Mouse (Mus musculus): ENCODE measurements around the gene Vamp2. TPM values are rescaled to one million over a fixed set of nuclear protein-coding genes. Genes with fewer than 3 reads are reported as not detected.

Vamp2 gene
- polyA plus RNA-seq, 1 experiment from 2014 or later: 50.3 TPM

DNA sequence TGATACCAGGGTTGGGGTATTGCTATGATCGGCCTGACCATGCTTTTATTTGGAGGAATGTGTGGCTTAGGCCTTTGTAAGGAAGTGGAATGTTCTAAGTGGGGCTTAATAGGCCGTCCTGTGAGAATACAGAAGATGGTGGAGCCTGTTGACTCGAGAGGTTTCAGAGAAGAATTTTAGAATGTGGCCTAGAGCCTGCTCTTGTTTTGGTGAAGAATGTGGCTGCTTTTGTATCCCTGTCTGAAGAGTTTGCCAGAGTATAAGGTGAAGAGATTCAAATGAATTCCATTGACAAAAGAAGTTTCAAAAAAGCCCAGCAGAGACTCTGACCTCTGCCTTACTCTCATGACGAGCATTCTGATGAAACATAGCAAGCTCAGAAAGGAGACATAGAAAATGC lies 36.5 kb upstream of the Vamp2 start:
- Histone ChIP-seq H3K36me3 (ENCODE audit: control insufficient read depth, insufficient read depth) (peaks cover 3% of the 10 kb centered on the region; the same call in 1 of the 2 replicates), H3K9ac (ENCODE audit: low read depth, low read length) (no peak overlapping the region), H3K4me3 (ENCODE audit: low read depth, low read length) (no peak overlapping the region), H3K9me3 (ENCODE audit: control insufficient read depth) (no peaks in the 10 kb centered on the region), H3K4me2 (replicated peaks; ENCODE audit: low read depth) (no peak overlapping the region), H3K27ac (ENCODE audit: low read depth, low read length) (no peak overlapping the region), H3K27me3 (replicated peaks; ENCODE audit: control insufficient read depth, insufficient read depth, low read length) (no peaks in the 10 kb centered on the region), H3K4me1 (replicated peaks; ENCODE audit: control insufficient read depth, insufficient read depth, low read length) (no peaks in the 10 kb centered on the region)
- TF ChIP-seq CTCF (IDR thresholded peaks at IDR 0.05; ENCODE audit: low read depth): no peak
- 89% methylated on average over 4 of the region's 4 CpGs for WGBS
- ATAC-seq: no peak

DNA sequence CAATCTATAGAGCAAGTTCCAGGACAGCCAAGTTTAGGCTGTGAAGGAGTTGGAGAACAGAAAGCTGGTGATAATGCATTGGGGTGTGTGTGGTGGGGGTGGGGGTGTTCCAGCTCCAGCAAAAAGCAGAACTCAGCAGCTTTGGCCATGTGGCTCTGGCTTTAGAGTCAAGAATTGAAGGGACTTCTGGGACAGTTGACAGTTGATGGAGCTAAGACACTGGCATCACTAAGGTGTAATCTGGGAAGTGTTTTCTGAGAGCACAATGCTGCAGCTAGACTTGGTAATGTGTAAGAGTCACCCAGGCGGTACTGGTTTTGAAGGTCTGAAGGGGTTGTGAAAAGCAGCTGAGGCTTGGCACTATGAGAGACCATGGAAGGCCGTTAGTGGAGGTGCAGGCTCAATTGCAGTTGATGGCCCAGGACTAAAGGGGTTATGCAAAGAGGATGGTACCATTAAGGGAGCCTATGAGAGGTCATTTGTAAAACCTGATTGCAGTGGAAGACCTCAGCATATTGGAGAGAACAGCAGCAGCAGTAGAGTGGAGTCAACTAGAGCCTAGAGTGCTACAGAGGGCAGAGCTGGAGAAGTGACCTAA lies 35.4 kb upstream of the Vamp2 start:
- Histone ChIP-seq H3K36me3 (ENCODE audit: control insufficient read depth, insufficient read depth) (peaks cover 3% of the 10 kb centered on the region; the same call in 1 of the 2 replicates), H3K27ac (ENCODE audit: low read depth, low read length) (no peak overlapping the region), H3K4me2 (replicated peaks; ENCODE audit: low read depth) (no peak overlapping the region), H3K27me3 (replicated peaks; ENCODE audit: control insufficient read depth, insufficient read depth, low read length) (no peaks in the 10 kb centered on the region), H3K9me3 (ENCODE audit: control insufficient read depth) (no peaks in the 10 kb centered on the region), H3K4me3 (ENCODE audit: low read depth, low read length) (no peak overlapping the region), H3K4me1 (replicated peaks; ENCODE audit: control insufficient read depth, insufficient read depth, low read length) (no peaks in the 10 kb centered on the region), H3K9ac (ENCODE audit: low read depth, low read length) (no peak overlapping the region)
- TF ChIP-seq CTCF (IDR thresholded peaks at IDR 0.05; ENCODE audit: low read depth): no peak
- ATAC-seq: no peak
- WGBS: 88% methylated on average over 2 of the region's 2 CpGs

- H3K36me3 ChIP-seq (ENCODE audit: control insufficient read depth, insufficient read depth): peaks cover 3% of the 10 kb centered on the region; the same call in 1 of the 2 replicates
- H3K9ac ChIP-seq (ENCODE audit: low read depth, low read length): no peak overlapping the region
- no peaks in the 10 kb centered on the region for H3K27me3 ChIP-seq (replicated peaks; ENCODE audit: control insufficient read depth, insufficient read depth, low read length)
- no peak overlapping the region for H3K4me3 ChIP-seq (ENCODE audit: low read depth, low read length)
- H3K9me3 ChIP-seq (ENCODE audit: control insufficient read depth): no peaks in the 10 kb centered on the region
- no peak for TF ChIP-seq CTCF (IDR thresholded peaks at IDR 0.05; ENCODE audit: low read depth)
- ATAC-seq: no peak
- H3K4me2 ChIP-seq (replicated peaks; ENCODE audit: low read depth): no peak overlapping the region
- no peaks in the 10 kb centered on the region for H3K4me1 ChIP-seq (replicated peaks; ENCODE audit: control insufficient read depth, insufficient read depth, low read length)
- WGBS: 49% methylated on average over 3 of the region's 3 CpGs
- H3K27ac ChIP-seq (ENCODE audit: low read depth, low read length): no peak overlapping the region
These were observed 34.4 kb upstream of the Vamp2 start for GRCm38 (mm10) chr11:69053848-69054247.

- Histone ChIP-seq H3K4me1 (replicated peaks; ENCODE audit: control insufficient read depth, insufficient read depth, low read length) (0 out of 2 replicates have a peak, but pooled peaks cover 7% of the 10 kb centered on the region), H3K4me2 (replicated peaks; ENCODE audit: low read depth) (peak overlapping the region; percentile 95), H3K4me3 (ENCODE audit: low read depth, low read length) (peak overlapping the region; percentile 80), H3K9ac (ENCODE audit: low read depth, low read length) (peak overlapping the region; percentile 83), H3K9me3 (ENCODE audit: control insufficient read depth) (no peaks in the 10 kb centered on the region), H3K27me3 (replicated peaks; ENCODE audit: control insufficient read depth, insufficient read depth, low read length) (no peaks in the 10 kb centered on the region), H3K27ac (ENCODE audit: low read depth, low read length) (peak overlapping the region; percentile 86), H3K36me3 (ENCODE audit: control insufficient read depth, insufficient read depth) (no peaks in the 10 kb centered on the region)
- TF ChIP-seq CTCF (IDR thresholded peaks at IDR 0.05; ENCODE audit: low read depth): no peak
- 61% methylated on average over 2 of the region's 2 CpGs for WGBS
- ATAC-seq: no peak
These were observed 30.0 kb upstream of the Vamp2 start for GRCm38 (mm10) chr11:69058265-69058664.

GRCm38 (mm10) chr11:69058729-69059356 lies 29.4 kb upstream of the Vamp2 start:
- under 1% methylated on average over 19 of the region's 19 CpGs for WGBS
- no peaks in the 10 kb centered on the region for H3K36me3 ChIP-seq (ENCODE audit: control insufficient read depth, insufficient read depth)
- peak overlapping the region; percentile 80 for H3K4me3 ChIP-seq (ENCODE audit: low read depth, low read length)
- peak overlapping the region; percentile 86 for H3K27ac ChIP-seq (ENCODE audit: low read depth, low read length)
- H3K27me3 ChIP-seq (replicated peaks; ENCODE audit: control insufficient read depth, insufficient read depth, low read length): no peaks in the 10 kb centered on the region
- ATAC-seq: peak; percentile 48
- H3K9me3 ChIP-seq (ENCODE audit: control insufficient read depth): no peaks in the 10 kb centered on the region
- H3K4me2 ChIP-seq (replicated peaks; ENCODE audit: low read depth): peak overlapping the region; percentile 95
- no peak for TF ChIP-seq CTCF (IDR thresholded peaks at IDR 0.05; ENCODE audit: low read depth)
- H3K4me1 ChIP-seq (replicated peaks; ENCODE audit: control insufficient read depth, insufficient read depth, low read length): 0 out of 2 replicates have a peak, but pooled peaks cover 7% of the 10 kb centered on the region
- peak overlapping the region; percentile 83 for H3K9ac ChIP-seq (ENCODE audit: low read depth, low read length)

DNA sequence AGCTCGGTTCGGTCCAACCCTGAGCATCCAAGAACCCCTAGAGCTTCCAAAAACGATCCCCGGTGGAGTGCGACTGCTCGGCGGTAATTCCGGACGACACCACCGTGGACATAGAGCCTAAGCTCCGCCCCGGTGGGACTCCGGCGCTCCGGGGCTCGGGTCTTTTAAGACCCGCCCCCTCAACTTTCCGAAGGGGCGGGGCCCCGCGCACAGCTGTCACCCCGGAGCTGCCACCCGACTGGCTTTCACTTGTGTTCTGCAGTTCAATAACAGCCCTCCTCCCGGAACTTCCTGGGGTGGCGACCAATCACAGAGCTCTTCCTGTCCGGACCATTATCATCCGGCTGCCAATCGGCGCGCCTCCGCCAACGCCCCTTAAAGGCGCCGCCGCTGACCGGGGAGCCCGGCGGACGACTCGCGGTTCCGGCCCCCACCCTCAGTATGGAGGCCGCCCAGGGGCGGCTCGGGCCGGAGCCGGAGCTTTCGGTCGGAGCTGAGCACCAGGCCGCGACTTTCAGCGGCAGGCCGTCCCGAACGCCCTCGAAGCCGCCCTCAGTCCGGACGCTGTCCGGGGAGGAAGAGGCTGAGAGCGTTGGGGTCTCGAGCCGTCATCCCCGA lies 28.8 kb upstream of the Vamp2 start, which contains the start of gene Borcs6:
Gene Borcs6 (plus strand): TSS at position 361 of the 618 bp plus-strand sequence.
- Histone ChIP-seq H3K36me3 (ENCODE audit: control insufficient read depth, insufficient read depth) (no peaks in the 10 kb centered on the region), H3K27me3 (replicated peaks; ENCODE audit: control insufficient read depth, insufficient read depth, low read length) (no peaks in the 10 kb centered on the region), H3K9me3 (ENCODE audit: control insufficient read depth) (no peaks in the 10 kb centered on the region), H3K4me1 (replicated peaks; ENCODE audit: control insufficient read depth, insufficient read depth, low read length) (0 out of 2 replicates have a peak, but pooled peaks cover 7% of the 10 kb centered on the region), H3K9ac (ENCODE audit: low read depth, low read length) (peak within 1 kb of the TSS; percentile 83), H3K27ac (ENCODE audit: low read depth, low read length) (peak within 1 kb of the TSS; percentile 86), H3K4me2 (replicated peaks; ENCODE audit: low read depth) (peak within 1 kb of the TSS; percentile 95), H3K4me3 (ENCODE audit: low read depth, low read length) (peak within 1 kb of the TSS; percentile 80)
- no peak for TF ChIP-seq CTCF (IDR thresholded peaks at IDR 0.05; ENCODE audit: low read depth)
- WGBS: under 1% methylated on average over 64 of the region's 64 CpGs
- ATAC-seq: peak; percentile 92

All from intestine, postnatal 0 days (tissue).